Mouse (Mus musculus) ES-E14 (cell line): Measurements from ENCODE around the gene Tmc2.

Experiments
- CHD2 ChIP-seq: IDR thresholded peaks from 2 replicates; pipeline ENCODE4 v1.6.1; 2014; ENCODE audit warnings: mild to moderate bottlenecking, low read depth, low read length, inconsistent platforms
- MAFK ChIP-seq: IDR thresholded peaks from 2 replicates; pipeline ENCODE4 v1.6.1; 2014; ENCODE audit warnings: mild to moderate bottlenecking, low read depth, low read length, inconsistent platforms; ENCODE audit not compliant: insufficient read depth
- ZC3H11A ChIP-seq: IDR thresholded peaks from 2 replicates; pipeline ENCODE4 v1.6.1; 2012; ENCODE audit warnings: low read depth, mild to moderate bottlenecking, inconsistent platforms, low read length, borderline replicate concordance
- ZNF384 ChIP-seq: IDR thresholded peaks from 2 replicates; pipeline ENCODE4 v1.6.1; 2012; ENCODE audit warnings: low read depth, low read length, inconsistent platforms

- TF ChIP-seq MAFK = no peak
- no peak for TF ChIP-seq CHD2
- no peak for TF ChIP-seq ZNF384
- TF ChIP-seq ZC3H11A = no peak
Measured at GRCm38 (mm10) chr2:130155851-130156250, 39.1 kb upstream of the Tmc2 start.
